Mouse (Mus musculus): ENCODE data around the gene Fam178b.

The Fam178b gene

GRCm38 (mm10) chr1:36564101-36564500, 118.9 kb downstream of the Fam178b start:
- no peak for DNase-seq (ENCODE audit: low spot score)

- DNase-seq (ENCODE audit: low spot score): no peak
These were observed 119.4 kb downstream of the Fam178b start for GRCm38 (mm10) chr1:36563632-36564031.

DNA sequence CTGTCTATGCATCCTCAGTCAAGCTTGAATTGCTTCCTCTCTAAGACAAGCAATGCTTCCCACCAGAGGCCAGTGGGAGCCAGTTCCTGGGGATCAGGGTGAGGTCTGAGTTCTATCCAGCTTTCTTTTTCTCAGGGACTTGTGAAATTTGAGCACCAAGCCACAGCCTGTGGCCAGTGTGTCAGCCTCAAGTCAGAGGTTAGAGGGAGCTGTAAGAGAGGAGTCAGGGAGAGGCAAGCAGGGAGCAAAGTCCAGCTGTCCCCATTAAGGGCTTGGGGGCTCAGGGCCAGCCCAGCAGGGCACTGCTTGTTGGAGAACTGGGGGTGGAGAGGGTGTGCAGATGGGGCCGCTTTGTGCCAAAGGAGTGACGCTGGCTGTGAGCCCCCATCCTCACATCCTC, 119.8 kb downstream of the Fam178b start:
- DNase-seq (ENCODE audit: low spot score): no peak

DNA sequence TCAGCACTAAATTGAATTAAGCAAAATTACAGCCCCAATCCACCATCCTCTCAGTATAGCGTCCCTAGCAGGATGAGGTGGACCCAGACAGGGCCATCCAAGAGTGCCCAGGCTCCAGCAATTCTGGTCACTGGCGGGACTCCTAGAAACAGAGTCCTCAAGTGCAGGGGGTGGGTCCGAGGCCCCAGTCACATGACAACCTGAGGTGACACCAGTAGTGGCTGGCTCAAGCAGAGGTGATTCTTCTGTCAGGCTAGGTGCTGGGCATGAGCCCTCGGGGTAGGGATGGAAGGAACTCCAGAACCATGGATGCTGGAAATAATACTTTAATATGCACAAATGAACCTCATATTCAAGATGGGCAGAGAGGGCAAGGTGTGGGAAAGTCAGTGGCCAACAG, 120.6 kb downstream of the Fam178b start:
- DNase-seq (ENCODE audit: low spot score): no peak

DNA sequence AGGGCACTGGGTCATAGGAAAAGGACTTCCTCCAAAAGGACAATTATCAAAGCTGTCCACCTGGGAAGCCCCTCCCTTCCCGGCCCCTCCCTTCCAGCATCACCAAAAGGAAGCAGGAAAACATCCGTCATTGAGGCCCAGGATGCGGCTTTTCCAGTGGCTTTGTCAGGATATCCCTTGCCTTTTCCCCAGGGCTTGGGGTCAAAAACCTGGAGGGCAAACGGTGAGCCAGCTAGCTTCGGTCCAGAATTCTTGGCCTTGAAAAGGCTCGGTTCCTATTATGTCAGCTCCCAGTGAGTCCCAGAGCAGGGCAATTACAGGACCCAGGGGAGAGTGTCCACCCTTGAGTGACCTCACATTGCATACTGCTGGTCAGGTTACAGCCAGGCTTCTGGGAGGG, 122.1 kb downstream of the Fam178b start:
- no peak for DNase-seq (ENCODE audit: low spot score)

- DNase-seq (ENCODE audit: low spot score): no peak
These were observed 123.1 kb downstream of the Fam178b start for GRCm38 (mm10) chr1:36559888-36560287.

DNA sequence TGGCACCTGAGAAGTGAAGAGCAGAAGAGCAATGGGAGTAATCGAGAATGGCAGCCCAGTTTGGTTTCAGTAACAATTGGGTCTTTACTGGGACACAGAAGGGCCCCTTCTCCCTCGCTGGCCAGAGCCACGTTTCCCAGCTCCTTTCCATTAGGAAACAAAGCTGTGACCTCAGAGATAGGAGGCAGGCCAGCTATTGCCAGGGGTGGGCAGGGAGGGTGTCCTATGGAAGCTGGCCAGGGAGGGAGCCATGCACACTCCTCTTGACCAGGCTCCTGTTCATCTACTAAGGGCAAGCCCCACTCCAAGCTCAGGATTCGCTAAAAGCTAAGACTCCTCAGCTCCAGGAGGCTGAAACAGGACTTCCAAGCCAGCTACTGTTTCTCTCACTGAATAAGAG, 123.7 kb downstream of the Fam178b start:
- no peak for DNase-seq (ENCODE audit: low spot score)

DNA sequence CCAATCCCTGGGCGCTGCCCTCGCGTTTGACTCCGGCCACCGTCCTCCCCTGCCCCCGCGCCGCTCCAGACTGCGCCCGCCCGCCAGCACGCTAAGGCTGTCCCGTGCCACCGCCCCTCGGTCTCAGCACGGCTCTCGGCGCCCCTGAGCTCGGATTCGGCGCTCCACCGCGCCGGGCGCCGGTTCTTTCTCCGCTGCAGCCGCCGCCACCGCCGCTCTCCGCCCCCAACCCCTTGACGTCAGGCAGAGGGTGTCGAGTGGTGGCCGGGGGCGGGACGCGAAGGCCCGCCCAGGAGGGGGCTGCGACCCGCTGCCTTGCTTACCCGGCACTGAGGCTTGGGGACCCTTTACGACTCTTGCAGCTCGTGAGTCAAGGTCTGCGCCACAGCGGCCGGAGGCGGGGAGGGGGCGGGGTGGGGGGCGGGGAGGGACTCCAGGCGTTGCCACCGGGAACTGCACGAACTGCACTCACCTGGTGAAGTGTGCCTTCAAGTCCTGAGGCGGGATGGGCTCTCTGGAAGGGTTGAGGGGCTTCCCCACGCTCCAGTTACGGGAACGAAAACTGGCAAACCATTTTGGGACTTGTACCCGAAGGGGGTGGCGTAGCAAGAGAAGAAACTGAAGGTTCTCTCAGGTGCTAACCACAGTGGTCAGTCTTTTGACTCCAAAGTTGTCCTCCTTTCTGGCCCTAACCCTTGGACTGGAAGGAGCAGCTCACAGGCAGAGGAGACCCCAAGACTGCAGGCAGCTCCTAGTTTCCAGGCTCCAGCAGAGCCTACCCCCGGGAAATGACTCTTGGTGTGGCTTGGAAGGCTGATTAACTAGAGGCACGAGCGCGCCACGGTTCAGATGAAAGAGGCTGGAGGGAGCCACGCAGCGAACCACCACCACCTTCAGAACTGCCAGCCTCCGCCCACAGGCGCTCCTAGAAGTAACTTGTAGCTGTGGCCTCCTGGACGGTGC, 124.7 kb downstream of the Fam178b start, which contains the start of gene Sema4c:
TSS of gene Sema4c (minus strand) at position 319 of the 963 bp plus-strand sequence.
- no peak for DNase-seq (ENCODE audit: low spot score)

DNA sequence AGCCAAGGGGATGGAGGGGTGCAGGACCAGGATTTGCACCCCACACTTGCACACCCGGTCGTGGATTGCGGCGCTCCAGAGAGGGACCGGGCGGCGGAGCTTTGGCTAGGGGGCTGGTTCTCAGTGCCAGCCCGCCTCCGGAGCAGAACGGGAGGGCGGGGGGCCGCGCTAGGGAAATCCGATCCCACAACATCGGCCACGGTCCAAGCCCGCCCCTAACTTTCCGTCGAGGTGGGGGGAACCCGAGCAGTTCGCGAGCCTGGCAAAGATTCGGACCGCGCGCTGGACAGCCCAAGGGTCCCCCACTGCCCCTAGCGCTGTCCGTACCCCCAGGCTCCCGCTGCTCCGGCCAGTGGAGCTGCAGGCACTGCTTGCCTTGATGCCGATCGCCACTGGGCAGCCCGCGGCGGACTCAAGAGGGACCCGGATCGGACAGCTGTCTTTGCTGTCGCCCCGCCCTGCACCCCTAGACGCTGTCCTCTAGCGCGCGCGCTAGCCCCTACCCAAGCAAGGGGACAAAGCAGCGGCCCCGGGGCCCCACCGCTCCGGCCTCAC, 125.4 kb downstream of the Fam178b start:
- DNase-seq (ENCODE audit: low spot score): peak; percentile 78

DNA sequence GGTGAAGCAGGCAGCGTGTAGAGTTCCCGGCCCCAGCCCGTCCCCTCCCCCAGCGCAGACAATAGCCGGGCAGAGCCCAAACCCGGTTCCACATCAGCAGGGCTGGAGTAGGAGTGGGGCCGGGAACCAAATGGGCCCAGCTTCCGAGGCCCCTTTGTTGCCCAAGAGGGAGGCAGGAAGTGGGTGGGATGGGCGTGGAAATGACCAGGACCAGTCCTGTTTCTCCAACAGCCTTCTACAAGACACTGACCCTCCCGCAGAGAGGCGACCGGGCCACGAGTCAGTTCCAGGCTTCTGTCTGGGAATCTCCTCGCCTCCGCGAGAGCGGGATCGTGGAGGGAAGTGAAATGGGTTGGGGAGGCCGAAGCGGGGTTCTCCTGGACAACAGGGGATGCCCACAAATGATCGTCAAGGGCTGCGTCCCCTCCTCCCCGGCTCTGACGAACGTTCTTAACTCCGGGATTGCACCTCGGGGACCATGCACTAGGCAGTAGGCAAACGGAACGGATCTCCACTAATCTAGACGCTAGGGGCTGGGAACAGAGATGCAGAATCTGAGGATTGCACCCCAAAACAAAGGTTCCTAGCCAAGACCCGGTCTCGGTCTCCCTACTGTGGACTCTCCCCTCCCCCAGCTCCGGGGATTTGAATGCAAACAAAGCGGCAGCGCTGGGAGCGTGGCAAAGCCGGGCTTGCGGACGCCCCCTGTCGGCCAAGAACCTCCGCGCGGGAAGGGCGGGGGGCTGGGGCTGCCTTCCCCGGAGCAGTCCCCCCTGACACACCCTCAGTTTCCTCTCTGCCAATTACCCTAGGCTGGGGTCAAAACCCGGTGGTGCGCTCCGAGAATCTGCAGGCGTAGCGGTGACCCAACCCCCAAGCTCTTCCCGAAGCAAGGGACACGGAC, 126.2 kb downstream of the Fam178b start:
- DNase-seq (ENCODE audit: low spot score): peak; percentile 86

- no peak for DNase-seq (ENCODE audit: low spot score)
These were observed 127.1 kb downstream of the Fam178b start for GRCm38 (mm10) chr1:36555798-36556395.

DNA sequence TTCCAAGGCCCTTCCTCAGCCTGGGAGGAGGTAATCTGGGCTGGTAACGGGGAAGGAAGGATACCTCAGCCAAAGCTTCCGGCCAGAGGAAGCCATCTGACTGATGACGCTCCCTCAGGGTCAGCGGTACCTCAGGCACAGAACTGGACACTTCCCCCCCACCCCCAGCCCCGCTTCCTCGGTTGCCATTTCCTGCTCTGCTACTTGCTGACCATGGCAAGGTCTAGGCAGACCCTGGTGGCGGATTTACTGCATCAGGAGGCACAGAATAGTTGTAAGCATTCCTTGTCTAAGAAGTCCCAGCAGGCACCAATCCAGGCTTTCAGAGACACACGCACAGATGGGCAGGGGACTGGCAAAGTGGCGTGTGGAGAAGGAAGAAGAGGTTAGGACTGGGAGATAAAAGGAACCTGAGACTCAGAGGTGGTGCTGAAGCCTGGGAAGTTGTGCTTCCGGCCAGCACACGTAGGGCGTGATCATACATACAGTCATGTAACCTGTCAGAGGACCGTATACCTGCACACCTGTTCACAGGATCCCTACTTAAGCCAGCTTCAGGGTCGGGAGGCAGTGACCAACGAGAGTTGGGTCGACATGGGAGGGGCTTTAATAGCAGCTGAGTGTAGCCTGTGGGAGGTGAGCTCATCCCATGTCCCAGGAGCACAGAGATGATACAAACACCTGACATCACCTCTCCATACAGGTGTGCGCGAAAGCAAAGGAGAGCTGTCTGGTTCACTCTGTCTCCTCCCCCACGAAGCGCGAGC, 128.2 kb downstream of the Fam178b start:
- DNase-seq (ENCODE audit: low spot score): no peak

- DNase-seq (ENCODE audit: low spot score): no peak
These were observed 130.5 kb downstream of the Fam178b start for GRCm38 (mm10) chr1:36552506-36552905.

DNA sequence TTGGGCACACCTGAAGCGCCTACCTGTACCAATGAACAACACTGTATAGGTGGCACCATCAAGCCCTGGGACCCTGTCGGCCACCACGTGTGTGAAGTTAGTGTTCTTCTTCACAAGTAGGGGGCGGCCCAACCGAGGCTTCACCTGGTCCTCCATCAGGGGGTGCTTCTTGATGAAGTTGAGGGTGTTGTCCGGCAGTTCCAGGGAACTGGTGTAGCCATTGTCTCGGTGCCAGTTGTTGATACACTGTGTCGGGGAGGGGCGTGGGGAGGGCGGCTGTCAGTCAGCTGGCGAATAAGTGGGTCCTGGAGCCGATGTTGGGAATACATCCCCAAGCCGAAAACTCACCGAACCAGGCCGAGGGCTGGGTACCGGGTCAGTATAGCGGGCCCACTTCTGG, 131.1 kb downstream of the Fam178b start:
- DNase-seq (ENCODE audit: low spot score): no peak

- DNase-seq (ENCODE audit: low spot score): no peak
These were observed 132.7 kb downstream of the Fam178b start for GRCm38 (mm10) chr1:36550075-36550863.

GRCm38 (mm10) chr1:36549491-36549890, 133.5 kb downstream of the Fam178b start:
- DNase-seq (ENCODE audit: low spot score): no peak

- DNase-seq (ENCODE audit: low spot score): no peak
These were observed 134.2 kb downstream of the Fam178b start for GRCm38 (mm10) chr1:36548771-36549170.

- no peak for DNase-seq (ENCODE audit: low spot score)
These were observed 134.9 kb downstream of the Fam178b start for GRCm38 (mm10) chr1:36547981-36548598.

GRCm38 (mm10) chr1:36546888-36547471, 136.0 kb downstream of the Fam178b start, which contains the start of gene Ankrd39:
Ankrd39 (minus strand) TSS chr1:36547445.
- peak; percentile 87 for DNase-seq (ENCODE audit: low spot score)

Measured in urinary bladder, postnatal 10 days (tissue).